Mouse (Mus musculus) c-Kit-positive CD71-negative TER-119-negative erythroid progenitor cells, embryonic 14.5 days (primary cell): ENCODE data around the gene Clasp2.
A peak's percentile ranks its signal among the peaks of the same experiment; 100 is the strongest.
"Not testable (repeated sequence)": the region's sequence is repeated elsewhere in the genome, so short reads cannot be mapped to it uniquely, and the experiment has no call there.

Experiments
- DNase-seq: peaks from one replicate; pipeline ENCODE4 v3.0.0-alpha.2; 2013; ENCODE audit warnings: low read depth

The Clasp2 gene

GRCm38 (mm10) chr9:113741108-113741636, at the start of gene Clasp2:
Clasp2 (plus strand) TSS chr9:113741473.
- DNase-seq: peak; percentile 53

DNA sequence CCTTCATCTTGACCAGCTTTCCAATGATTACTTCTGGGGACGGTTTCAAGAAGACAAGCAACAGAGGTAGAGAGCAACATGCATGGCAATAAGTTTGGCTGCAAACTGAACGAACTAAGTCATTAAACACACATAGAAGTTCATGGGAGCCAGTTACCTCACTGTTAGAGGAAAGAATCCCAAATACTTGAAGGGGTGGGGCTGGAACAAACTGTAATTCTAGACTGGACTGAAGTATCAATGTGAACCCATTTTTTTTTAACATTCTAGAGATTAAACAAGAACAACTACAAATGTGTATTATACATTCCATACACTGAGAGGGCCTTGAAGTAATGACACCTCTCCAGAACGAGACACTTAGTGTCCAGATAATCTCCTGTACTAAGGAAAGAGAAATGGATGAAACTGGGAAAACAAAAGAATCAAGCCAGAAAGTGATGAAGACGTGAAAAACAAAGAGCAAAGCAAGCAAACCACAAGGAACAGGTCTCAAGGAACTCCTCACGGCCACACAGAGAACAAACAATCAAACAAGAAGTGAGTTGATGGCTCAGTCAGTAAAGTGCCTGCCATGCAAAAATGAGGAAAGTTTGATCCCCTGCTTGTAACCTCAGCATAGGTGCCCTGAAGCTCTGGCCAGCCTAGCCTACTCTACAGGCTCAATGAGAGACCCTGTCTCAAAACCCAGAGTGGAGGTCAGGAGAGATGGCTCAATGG, 39.7 kb upstream of the Clasp2 start:
- DNase-seq: no peak

GRCm38 (mm10) chr9:113706108-113706507, 35.2 kb upstream of the Clasp2 start:
- DNase-seq: no peak

- DNase-seq: no peak
Observed at GRCm38 (mm10) chr9:113706841-113707240, 34.4 kb upstream of the Clasp2 start.

GRCm38 (mm10) chr9:113707481-113708360, 33.6 kb upstream of the Clasp2 start, which contains the start of gene Pdcd6ip:
Pdcd6ip (minus strand) TSS chr9:113708259.
- DNase-seq: peak; percentile 65

DNA sequence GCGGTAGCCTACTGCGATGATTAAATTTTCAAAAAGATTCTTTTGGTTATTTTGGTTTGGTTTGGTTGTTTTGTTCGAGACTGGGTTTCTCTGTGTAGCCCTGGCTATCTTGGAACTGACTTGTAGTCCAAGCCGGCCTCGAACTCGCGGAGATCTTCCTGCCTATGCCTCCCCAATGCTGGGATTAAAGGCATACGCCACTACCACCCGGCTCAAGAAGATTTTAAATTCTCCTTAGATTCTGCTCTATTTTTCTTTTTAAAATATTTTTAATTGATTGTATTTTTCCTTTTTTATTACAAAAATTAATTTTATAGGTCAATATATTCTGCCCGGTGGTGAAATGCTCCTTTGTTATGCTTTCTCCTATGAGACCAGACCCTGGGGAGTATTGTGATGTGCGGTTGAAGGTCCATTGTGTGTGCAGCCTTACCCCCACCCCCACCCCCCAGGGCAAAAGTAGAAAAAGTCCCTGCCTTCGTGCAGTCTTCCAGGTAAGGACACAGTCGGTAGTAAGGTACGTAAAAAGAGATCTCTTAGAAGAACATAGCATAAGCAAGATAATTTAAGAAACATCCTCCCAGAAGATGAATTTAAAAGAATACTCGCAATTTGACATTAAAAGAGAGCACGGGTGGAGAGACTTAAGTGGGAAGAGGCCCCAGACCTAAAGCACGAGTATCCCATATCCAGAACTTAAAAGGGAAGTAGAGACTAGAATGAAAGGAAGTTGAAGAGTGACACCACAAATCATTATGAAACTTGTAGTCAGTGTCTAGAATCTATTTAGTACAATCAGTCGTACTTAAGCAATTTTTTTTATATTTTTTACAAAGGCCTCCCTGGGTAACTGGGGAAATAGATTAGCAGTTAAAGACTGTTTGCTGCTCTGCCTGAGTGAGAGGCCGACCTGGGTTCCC, 32.7 kb upstream of the Clasp2 start:
- DNase-seq: no peak

- no peak for DNase-seq
Observed at GRCm38 (mm10) chr9:113710871-113711270, 30.4 kb upstream of the Clasp2 start.

- DNase-seq: no peak
Observed at GRCm38 (mm10) chr9:113719063-113719462, 22.2 kb upstream of the Clasp2 start.

DNA sequence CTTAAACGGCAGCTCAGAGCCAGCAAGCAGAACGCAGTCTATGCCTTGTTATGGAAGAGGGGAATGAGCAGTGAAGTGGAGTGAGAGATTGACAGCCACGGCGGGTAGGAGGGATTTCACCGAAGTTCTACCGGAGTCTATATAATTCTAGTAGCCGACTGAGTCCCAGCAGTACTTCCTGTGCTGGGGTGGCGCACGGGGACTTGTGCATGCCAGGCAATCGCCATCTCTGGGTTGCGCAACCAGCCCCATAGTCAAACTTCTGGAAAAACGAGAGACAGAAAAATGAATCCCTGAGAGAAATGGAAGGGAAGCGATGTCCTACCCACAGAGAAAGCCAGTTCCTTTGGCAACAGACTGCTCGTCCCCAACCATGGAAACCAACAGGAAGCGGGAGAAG, 16.6 kb upstream of the Clasp2 start:
- DNase-seq: no peak

DNA sequence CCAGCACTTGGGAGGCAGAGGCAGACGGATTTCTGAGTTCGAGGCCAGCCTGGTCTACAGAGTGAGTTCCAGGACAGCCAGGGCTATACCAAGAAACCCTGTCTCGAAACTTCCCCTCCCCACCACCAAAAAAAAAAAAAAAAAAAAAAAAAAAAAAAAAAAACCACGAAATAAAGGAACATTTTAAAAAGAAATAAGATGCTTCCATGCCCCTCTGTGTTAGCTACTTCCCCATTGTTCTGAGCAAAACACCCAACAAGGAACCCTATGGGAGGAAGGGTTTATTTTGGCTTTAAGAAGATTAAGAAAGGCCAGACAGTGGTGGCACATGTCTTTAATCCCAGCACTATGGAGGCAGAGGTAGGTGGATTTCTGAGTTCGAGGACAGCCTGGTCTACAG, 15.7 kb upstream of the Clasp2 start:
- DNase-seq: not testable (repeated sequence)

- no peak for DNase-seq
Observed at GRCm38 (mm10) chr9:113726131-113726530, 15.1 kb upstream of the Clasp2 start.

GRCm38 (mm10) chr9:113726991-113727680, 14.1 kb upstream of the Clasp2 start:
- no peak for DNase-seq

DNA sequence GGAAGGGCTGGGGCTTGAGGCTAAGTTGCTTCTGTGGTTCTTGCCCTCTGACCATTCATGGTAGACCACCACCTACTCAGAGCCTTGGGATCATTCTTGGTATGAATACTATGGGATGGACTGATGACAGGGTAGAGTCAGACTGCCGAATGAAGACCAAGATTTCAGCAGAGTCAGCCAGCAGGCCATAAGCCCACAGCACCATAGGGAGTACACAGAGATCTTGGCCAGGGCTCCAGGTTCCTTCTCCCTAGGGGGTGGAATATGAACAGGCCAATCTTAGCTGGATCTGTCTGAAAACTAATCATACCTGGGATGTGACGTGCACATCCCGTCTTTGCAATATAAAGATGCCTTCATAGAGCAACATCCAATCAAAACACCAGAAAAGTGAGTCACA, 9.7 kb upstream of the Clasp2 start:
- DNase-seq: no peak

DNA sequence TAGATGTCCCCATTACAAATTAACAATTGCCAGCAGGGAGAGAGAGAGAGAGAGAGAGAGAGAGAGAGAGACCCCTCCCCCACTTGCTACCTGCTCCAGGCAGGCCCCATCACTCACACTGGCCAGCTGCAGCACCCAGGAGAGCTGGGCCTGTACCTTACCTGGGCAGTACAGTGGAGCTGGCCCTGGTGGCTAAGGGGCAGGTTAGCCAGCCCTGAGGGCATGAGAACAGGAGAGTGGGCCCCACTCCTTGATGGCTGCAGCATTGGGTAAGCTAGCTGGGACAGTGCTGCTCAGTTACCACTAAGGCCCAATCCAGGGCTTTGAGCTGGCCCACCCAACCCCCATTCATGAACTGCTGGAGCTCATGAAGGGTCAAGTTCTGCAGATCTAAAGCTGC, 5.4 kb upstream of the Clasp2 start:
- no peak for DNase-seq

DNA sequence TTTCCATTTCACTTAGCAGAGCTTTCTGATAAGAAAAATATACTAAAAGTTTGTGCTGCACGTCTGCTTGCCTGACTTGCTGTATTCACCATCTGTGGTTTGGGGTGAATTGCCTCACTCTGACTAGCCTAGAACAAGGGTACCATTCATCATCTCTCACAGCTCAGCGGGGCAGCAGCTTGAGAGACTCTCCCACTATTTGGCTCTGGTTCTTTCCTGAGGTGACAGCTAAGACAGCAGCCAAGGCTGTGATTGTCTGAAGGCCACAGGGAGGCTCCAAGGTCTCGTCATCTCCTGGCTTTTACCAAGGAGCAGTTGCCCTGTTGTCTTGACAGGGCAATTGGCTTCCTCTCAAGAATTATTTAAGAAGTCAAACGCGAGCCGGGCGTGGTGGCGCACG, 3.3 kb upstream of the Clasp2 start:
- no peak for DNase-seq

GRCm38 (mm10) chr9:113738941-113739340, 2.3 kb upstream of the Clasp2 start:
- DNase-seq: no peak

DNA sequence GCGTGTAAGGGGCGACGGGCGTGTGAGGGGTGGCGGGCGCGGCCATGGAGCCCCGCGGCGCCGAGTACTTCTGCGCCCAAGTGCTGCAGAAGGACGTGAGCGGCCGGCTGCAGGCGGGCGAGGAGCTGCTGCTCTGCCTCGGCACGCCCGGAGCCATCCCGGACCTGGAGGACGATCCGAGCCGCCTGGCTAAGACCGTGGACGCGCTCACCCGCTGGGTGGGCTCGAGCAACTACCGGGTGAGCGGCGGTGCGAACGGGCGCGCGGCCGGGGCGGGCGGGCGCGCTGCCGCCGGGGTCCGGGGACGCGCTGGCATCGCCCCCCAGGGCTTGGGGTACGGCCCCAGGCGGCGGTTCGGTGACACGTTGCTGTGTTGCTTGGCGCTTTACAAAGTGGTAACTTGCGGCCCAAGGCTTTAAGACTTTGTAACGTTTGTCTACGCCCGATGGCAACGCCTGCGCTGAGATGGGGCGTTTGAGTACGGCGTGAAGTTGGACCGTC, 414 bp downstream of the Clasp2 start:
- no peak for DNase-seq

- no peak for DNase-seq
Observed at GRCm38 (mm10) chr9:113742361-113742794, 1.1 kb downstream of the Clasp2 start.

GRCm38 (mm10) chr9:113743291-113743690, 2.0 kb downstream of the Clasp2 start:
- no peak for DNase-seq

DNA sequence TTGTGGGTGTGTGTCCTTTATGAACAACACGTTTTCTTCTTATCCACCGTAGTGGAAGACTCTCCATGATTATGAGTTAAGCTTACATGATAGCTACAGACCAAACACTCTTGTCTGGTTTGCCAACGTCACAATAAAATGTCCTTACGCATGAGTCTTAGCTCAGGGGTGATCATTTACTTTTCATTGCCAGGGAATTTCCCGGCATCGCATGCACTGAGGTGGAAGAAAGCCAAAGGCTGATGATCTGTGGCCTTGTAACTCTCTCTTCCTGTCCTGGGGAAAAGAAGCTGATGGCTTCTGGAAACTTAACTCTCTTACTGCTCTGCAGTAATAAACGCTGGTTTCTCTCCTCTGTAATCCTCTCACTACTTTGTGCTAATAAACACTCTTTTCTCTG, 8.1 kb downstream of the Clasp2 start:
- DNase-seq: no peak
